Mouse (Mus musculus): ENCODE measurements around the gene Gbp7.
A peak's percentile ranks its signal among the peaks of the same experiment; 100 is the strongest.

The Gbp7 gene

GRCm38 (mm10) chr3:142561045-142561646, 31.0 kb downstream of the Gbp7 start:
- no peak for DNase-seq

GRCm38 (mm10) chr3:142561666-142562065, 31.5 kb downstream of the Gbp7 start:
- DNase-seq, result no peak

GRCm38 (mm10) chr3:142567490-142567889, 37.3 kb downstream of the Gbp7 start:
- peak; percentile 30 to 47 for DNase-seq

- no peak for DNase-seq
Measured at GRCm38 (mm10) chr3:142570738-142571137, 40.6 kb downstream of the Gbp7 start.

- no peak for DNase-seq
Measured at GRCm38 (mm10) chr3:142577108-142577507, 47.0 kb downstream of the Gbp7 start.

GRCm38 (mm10) chr3:142578342-142578741, 48.2 kb downstream of the Gbp7 start:
- DNase-seq, result no peak

GRCm38 (mm10) chr3:142583067-142583466, 52.9 kb downstream of the Gbp7 start:
- DNase-seq, result no peak

GRCm38 (mm10) chr3:142587386-142587785, 57.2 kb downstream of the Gbp7 start:
- DNase-seq, result no peak

GRCm38 (mm10) chr3:142588888-142589287, 58.7 kb downstream of the Gbp7 start:
- DNase-seq, result no peak

GRCm38 (mm10) chr3:142590431-142591067, 60.4 kb downstream of the Gbp7 start:
- DNase-seq, result no peak

GRCm38 (mm10) chr3:142594547-142594946, 64.4 kb downstream of the Gbp7 start, which contains the start of gene Gbp2b:
TSS of gene Gbp2b (plus strand) at chr3:142594847.
- DNase-seq, result no peak

- no peak for DNase-seq
Measured at GRCm38 (mm10) chr3:142597923-142598322, 67.8 kb downstream of the Gbp7 start.
